Mouse (Mus musculus) kidney, adult 11 months (tissue): ENCODE measurements around the gene Sox5.

Experiments
- DNase-seq: peaks from one replicate; pipeline ENCODE4 v3.0.0; 2022

Gene Sox5

DNA sequence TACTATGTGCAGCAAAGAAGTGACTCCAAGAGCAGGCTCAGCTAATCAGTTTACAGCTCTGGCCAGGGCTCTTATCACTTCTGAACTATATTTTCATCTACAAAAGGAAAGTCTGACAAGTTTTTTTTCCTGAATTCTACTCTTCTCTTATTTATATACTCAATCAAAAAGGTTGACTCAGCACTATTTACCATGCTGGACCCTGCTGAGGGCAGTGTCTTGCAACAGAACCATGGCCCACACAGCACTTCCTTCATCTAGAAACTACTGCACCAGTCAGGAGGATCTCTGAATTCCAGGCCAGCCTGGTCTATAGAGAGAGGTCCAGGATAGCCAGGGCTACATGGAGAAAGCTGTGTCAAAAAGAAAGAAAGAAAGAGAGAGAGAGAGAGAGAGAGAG, 771.5 kb downstream of the Sox5 start:
- no peak for DNase-seq

DNA sequence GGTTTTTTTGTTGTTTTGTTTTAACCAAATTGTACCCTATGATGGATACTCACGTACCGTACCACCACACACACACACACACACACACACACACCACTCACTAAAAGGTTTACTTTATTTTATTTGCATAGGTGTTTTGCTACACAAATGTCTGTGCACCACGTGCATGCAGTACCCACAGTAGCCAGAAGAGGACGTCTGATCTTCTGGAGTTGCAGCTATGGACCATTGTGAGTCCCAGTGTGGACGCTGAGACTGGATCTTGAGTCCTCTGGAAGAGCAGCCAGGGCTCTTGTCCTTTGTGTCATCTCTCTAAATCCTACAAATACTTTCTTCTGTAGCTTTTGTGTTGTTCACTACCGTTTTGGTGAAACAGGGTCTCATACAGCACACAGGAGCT, 776.6 kb downstream of the Sox5 start:
- DNase-seq: no peak

DNA sequence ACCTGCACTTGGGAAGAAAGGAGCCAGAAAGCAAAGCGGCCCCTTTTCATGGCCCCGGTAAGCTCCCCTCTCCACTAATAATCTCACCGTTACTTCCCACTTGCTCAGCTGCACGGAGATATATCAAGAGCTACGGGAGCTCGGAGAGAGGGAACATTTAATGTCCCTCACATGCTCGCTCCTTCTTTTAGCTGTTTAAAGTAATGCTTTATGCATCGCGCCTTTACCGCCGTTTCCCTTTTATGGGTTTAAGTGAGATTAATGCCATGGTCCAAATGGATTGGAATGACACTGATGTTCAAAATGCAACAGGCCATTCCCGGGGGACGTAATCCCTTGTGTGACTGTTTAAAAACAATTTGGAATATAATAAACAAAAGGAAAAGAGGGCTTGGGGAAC, 783.6 kb downstream of the Sox5 start:
- DNase-seq: no peak

DNA sequence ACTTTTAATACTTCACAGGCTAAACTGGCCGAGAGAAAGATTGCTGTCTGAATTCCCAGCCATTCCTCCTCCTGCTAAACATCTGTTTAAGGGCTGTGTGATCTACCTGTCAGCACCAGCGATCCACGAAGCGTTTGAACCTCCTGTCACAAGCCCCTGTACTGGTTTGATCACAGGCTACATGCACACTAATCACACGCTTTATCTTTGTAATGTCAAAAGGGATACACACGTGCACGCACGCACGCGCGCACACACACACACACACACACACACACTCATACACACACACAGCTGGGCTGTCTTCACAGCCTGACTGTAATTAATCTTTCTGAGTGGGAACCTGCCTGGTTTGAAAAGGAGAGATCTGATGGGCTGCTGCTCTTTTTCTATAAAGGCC, 784.2 kb downstream of the Sox5 start:
- DNase-seq: no peak

DNA sequence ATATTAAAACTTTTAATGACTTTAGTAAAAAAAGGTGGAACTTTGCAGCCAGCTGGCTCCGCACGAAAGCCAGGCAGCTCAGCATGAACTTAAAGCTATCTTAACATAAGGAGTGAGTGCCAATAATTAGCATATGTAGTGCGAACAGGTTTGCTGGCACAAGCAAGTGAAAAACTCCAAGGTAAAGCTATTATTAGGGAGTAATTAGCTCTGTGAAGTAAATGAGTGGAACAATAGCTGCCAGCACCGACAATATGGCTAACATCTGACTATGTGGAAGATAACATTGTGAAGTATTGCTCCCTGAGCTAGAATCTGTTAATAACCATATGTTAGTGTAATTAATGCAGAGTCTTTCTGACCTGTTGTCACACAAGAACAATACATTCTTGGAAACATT, 786.7 kb downstream of the Sox5 start:
- no peak for DNase-seq

DNA sequence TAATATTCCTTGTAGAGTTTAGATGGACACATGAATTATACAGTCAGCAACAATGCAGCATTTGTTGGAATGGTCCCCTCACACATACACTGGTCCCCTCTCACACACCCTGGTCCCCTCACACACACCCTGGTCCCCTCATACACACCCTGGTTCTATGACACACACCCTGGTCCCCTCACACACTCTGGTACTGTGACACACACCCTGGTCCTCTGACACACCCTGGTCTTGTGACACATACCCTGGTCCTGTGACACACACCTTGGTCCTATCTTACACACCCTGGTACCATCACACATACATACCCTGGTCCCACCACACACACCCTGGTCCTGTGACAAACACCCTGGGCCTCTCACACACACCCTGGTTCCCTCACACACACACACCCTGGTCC, 794.2 kb downstream of the Sox5 start:
- DNase-seq: no peak

DNA sequence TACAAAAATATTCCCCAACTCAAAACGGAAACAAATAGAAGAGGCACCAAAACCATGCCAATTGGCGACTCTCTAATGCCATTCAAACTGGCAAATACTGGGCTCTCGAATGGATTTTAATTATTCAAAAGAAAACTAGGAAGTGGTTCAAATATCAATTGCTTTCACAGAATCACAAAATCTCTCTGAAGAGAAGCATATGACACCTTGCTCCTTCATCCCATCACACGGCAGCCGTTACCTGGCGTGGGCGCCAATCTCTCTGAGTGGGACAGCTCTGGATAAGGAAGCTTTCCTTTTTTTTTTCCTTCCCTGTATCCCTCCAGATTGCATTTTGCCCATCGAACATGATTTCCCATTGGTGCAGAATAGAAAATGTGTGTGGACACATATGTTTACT, 801.6 kb downstream of the Sox5 start:
- no peak for DNase-seq

DNA sequence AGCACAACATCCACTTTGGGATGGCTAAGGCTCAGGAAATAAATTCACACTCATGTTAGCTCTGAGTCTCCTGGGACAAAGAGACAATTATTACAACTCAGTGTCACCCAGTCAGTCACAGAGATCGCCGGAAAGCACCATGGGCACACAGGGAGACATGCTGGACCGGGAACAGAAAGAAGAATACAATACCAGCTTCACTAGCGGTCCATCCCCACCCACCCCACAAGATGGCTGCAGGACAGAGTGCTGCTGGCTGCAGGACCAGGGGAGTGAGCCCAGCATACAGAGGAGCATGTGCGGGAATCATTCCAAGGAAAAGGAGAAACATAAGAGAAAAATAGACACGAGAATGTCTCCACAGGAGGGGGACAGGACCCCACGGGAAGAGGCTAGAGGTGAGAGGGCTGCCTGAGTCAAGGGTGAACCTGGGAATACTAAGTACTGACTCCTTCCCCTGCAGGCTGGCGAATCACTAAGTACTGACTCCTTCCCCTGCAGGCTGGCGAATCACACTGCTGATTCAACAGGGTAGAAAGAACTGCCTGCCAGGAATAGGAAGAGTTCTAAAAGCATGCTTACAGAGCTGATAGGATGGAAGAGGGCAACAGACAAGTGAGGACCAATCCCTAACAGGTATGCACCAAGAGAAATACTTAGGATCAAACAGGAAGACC, 813.9 kb downstream of the Sox5 start:
- no peak for DNase-seq

DNA sequence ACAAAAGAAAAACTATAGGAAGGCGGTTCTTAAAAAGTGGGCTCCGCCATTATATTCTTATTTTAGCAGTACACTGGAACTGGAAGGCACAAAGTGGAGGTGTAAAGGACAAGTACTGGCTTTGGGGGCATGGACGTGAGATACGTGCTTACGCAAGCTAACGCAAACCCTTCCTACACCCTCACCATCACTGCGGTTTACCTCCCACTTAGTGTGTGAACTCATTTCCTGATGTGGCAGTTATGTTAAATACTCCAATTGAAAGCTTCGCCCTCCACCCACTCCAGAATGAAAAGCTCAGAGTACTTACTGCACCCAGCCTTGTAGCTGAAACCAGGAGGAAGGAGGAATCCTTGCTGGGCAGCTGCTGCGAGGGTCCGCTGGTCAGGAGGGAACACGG, 821.3 kb downstream of the Sox5 start:
- DNase-seq: no peak

DNA sequence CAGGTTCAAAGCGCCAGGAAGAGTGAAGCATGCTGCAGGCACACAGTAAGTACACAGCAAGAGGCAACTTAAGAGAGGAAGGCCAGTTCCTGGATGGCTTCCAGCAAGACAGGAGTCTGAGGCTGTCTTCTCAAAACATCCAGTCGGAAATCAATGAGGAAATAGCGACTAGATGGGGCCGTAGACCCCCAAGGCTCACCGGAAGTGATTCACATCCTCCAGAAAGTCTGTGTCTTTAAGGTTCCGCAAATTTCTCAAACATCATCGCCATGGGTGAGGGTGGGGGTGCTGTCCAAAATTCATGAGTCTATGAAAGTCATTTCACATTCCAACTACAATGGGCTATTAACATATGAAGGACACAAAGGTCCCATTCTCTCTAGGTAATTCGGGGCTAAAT, 821.7 kb downstream of the Sox5 start:
- DNase-seq: no peak

DNA sequence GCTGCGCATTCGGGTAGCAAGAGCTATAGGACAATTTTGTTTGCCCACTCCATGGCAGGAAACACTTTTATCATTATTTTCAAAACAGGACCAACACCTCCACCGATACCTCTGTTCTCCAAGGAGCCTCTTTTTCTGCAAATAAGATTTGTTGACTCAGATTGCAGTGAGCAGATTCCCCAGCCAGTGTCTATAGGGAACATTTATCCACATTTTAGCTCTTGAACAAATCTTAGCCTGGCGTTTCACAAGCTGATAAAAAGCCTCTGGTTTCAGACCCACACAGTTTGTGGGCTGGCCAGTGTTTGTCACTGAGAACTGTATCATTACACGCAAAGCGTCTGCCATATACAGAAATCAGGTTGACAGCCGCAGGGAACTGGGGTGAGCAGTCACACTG, 823.4 kb downstream of the Sox5 start:
- DNase-seq: no peak

DNA sequence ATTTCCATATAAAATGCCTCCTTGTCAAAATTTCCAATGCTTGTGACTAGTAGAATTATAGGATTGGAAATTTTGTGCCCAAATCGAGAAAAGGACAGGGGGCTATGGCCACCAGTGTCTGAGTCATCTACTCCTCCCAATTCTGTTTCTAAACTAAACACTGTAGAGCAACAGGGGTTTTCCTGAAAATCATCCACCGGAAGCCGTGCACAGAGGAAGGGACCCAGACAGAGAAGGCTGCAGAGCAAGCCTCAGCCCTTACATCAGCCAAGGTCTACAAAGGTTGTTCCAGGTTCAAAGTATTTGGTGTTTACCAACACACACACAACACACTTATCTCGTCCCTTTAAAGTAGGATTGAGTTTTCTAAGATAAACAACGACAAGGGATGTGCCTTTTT, 824.7 kb downstream of the Sox5 start:
- DNase-seq: no peak

DNA sequence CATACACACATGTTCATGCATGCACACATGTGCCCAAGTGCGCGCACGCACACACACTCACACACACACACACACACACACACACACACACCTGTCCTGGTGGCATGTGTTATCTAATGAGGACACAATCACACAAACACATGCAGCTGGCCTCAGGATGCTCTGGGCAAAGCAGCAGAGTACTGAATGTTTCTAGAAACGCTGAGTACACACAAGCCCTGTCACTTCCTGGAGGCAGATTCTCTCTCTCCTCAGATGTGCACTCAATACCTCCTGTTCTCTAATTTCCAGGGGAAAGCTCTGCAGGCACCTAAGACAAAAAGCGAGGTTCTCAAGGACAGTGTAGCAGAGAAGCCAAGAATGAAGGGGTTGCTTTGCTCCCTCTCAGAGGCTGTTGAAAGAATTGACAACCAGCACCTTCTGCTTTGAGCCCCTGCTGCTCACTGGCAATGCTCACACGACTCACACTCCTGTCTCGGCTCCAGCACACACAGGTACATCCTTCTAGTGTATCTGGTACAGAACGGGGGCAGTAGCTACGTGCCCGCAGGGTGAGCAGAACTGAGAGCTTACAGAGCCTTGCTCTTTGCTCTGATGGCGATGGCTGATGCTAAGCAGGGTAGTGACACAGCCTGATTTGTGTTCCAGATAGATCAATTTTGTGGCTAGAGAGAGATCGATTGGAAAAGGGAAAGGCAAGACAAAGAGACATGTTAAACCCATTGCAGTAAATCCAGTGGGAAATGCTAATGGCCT, 833.0 kb downstream of the Sox5 start:
- DNase-seq: no peak

DNA sequence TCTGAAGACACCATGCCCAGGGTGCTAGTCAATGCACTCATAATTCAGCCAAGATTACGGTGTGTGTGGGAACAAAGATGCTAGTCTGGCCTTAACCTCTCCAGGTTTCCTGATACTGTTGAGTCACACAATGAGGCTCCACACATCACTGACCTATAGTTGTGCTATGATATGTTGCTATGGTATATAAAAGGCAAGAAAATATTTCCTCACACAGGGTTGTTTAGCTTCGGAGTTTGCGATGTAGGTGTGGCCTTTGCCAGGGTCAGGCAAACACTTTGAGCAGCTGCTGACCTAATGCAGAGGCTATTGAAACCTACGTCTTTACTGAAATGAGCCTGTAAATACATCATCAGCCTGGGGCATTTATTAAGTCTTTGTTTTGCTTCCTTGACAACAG, 833.7 kb downstream of the Sox5 start:
- no peak for DNase-seq

DNA sequence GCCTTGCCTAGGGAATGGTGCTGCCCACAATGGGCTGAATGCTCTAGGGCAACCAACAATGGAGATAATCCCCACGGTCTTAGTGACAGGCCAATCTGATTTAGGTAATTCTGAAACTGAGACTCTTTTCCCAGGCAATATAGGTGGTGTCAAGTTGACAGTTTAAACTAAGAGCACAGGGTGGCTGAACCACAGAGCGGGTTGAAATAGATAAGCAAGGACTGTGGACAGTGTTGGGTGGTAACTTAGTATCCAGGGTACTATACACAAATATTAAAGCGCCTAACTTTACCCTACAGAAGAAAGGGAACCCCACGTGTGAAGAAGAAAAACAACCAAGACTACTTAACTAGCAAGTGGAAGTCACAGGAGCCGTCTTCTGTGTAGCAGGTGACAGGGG, 838.7 kb downstream of the Sox5 start:
- DNase-seq: no peak

DNA sequence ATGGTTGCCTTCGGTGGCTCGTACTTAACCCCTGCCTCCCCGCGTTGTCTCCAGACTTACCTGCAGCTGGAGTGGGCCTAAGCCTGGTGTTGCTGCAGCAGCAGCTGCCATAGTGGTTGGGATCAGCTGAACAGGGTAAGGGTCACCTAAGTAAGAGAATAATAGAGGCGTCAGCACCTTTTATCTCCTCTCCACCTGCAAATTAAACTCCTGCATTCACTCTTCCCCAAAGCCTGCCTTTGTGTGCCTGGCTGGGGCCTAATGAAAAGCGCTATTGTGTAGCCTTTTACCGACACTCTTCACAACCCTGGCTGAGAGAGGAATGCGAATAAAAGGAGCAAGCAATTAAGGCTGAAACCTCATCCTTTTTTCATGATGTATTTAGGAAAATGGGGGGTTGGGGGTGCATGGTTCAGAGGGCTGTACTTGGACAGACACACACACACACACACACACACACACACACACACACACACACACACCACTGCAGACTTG, 840.4 kb downstream of the Sox5 start:
- DNase-seq: no peak

DNA sequence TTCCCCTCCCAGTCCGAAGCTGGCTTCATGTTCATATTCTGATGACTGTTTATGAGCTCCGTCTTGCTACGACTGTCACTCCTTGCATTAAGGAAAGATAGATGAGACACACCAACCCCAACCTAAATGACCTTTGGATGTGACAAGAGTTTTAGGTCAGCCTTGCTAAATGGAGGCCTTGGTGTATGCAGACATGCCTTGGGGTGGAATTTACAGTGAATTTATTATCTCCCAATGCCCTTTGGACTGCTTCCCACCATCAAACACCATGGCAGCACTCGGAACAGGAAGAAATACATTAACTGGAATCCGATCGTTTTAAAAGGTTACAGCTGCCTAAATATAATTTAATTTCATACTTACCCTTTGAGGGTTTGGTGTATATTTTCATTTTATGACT, 858.6 kb downstream of the Sox5 start:
- DNase-seq: no peak

DNA sequence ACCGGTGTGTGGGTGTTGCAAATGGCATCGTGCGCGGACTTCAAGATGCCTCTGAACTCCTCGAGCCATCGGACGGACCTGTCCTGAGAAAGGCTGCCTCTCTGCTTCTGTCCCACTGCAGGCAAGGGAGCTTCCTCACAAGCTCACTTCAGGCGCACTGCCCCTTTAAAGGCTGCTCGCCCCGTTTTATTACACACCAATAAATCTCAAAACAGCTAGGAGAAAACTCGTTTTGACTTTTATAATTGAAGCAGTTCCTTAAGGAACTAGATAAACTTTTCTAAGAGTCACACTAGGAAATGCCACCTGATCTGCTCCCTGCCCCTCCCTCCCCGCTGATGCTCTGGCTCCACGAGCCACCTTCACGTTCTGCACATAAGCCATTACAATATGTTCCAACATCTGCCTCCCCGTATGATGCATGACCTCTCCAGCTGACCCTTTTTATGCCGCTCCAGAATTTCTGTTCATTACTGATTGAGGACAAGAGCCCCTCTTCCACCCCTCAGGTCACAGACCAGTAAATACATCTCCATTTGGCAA, 863.3 kb downstream of the Sox5 start:
- no peak for DNase-seq

DNA sequence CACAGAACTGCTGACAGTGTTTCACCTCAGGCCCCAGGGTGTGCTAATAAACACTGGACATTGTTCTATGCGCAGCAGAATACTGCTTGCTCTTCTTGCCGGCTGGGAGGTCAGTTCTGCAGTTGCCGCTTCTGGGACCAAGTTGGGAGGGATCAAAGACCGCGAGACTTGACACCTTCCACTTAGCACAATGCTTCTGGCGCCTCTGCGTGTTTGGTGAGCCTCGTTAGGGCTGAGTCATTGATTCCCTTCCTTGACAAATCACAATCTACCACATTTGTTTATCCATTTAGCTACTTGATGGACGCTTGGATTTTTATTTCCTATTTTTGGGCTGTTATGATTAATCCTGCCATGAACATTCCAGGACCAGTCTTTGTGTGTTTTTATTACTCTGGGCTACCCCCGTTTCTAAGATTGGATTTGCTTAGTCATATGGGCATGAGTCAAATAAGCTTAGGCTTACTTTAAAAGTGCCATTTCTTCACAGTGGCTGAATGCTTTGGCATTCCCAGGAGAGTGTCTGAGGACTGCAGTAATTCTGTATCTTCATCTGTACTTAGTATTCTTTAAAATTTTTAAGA, 865.5 kb downstream of the Sox5 start:
- no peak for DNase-seq

DNA sequence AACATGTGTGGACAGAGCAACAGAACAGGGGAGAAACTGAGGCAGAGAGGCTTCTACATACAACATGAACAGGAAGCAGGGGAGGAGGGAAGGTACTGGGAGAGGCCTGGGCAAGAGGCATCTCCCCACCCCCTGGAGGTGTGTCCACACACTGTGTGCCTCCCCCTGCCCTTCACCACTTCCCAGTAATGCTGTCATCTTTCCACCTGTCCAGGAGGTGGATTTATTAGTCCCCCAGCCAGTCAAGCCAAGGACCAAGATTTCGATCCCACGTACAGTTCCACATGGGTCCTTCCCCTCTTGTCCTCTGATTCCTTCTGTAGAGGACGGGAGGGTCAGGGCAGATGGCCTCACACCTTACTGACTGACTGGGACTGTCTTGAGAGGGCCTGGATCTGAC, 866.1 kb downstream of the Sox5 start:
- DNase-seq: no peak

DNA sequence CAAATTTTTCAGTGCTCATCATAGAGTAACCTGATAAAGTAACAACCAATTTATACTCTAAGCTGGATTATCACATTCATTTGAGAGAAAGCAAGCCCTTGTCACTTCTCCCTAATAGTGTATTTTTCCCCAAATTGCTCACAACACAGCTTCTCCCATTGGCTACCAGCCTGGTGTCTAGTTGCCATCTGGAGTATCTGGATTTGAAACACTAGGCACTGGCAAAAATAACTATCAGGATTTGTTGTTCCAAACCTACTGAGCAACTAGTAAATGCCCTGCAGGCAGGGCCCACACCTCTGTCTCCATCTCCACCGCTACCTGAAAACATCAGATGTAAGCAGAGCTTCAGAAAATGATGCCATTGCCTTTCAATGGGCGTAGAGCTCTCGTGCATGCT, 869.5 kb downstream of the Sox5 start:
- no peak for DNase-seq

DNA sequence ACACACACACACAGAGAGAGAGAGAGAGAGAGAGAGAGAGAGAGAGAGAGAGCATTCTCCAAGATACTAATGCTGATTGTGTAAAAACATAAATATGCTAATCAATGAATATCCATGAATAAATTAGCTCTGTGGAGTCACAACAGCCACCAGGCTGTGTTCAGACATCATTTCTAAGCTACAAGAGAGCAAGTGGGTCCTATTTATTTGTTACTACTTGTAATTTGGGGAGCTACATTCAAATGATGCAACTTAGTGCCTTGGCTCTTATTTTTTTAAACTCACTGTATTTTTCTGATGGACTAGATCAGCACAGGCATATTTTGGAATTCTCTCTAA, 877.1 kb downstream of the Sox5 start:
- no peak for DNase-seq

DNA sequence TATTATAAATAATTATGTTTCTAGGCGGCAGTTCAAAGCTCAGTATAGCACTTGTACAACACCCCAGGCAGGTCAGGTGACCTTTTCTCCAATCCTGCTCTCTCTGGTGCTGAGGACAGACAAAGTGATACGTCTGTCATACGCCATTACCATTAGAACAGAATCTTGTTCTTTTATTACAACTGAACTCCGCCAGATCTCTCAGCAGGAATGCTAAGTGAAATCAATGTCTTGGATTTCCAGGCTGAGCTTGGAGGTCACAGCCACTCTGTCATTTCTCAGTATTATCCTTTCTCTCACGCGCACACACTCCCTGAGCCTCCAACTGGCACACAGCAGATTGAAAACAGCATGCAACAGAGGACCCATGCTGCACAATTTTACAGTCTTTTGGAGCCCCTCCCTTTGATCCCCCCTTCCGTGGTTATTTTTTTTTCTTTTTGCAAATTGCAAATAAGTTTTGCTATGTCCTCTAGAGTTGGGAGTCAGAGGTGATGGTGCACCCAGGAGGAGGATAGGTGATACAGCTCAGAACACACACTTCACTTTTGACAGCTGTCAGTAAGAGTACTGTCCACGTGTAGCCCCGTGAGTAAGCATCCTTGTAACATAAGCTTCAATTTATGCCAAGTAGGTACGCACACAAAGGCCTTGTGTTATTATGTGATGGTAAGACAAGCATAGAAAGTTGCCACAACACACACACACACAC, 877.6 kb downstream of the Sox5 start:
- DNase-seq: no peak

DNA sequence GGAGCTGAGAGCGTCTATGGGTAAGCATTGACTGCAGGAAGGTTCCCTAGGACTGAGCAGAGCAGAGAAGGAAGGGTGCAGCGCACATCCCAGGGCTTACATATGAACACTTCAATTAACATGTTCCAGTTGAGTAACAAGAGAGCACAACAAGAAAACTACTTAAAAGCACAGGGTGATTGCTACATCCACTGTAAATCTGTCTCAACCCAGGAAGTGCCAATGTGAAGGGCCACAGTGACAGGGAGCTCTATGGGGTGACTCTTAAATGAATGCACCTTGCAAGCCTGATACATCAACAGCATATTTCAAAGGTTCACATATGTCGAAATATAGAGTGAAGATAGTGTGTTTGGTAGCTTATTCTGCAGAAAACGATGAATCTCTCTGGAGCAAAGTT, 880.9 kb downstream of the Sox5 start:
- no peak for DNase-seq
